Mouse (Mus musculus): Measurements from ENCODE around the gene Dnm3. TPM values are rescaled to one million over a fixed set of nuclear protein-coding genes. Genes with fewer than 3 reads are reported as not detected.

The Dnm3 gene
- polyA plus RNA-seq, 1 experiment from 2014 or later, result 71.6 TPM

DNA sequence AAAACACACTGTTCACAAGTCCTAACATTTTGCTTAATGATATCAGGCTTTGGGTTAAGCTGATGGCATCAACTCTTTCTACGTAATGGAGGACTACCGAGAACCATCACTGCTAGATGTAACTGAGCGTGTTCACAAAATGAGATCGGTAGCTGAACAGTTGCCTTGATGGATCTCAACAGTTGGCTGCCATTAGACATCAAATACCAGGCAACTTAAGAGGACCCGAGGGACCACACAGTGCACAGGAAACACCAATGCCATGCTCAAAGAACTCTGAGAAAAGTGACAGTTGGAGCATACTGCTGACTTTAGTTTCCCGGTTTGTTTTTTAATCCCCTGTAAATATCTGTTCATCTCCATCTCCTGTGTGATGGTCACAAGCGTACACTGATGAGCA lies 397.8 kb downstream of the Dnm3 start:
- H3K4me1 ChIP-seq (replicated peaks; ENCODE audit: control insufficient read depth, insufficient read depth, low read length), result 0 out of 2 replicates have a peak, but pooled peaks cover 3% of the 10 kb centered on the region
- no peak for ATAC-seq (ENCODE audit: low FRiP score)
- no peak for DNase-seq (ENCODE audit: low spot score)
- H3K4me2 ChIP-seq (replicated peaks), result no peak overlapping the region
- H3K27ac ChIP-seq, result no peak overlapping the region
- H3K9me3 ChIP-seq (ENCODE audit: control insufficient read depth, low read length), result no peaks in the 10 kb centered on the region
- no peak overlapping the region for H3K4me3 ChIP-seq (replicated peaks; ENCODE audit: low read length)
- H3K9ac ChIP-seq, result no peak overlapping the region
- H3K27me3 ChIP-seq (ENCODE audit: control insufficient read depth, insufficient read depth, low read length), result no peaks in the 10 kb centered on the region
- WGBS, result 90% methylated on average over 7 of the region's 7 CpGs
- H3K36me3 ChIP-seq (replicated peaks; ENCODE audit: control insufficient read depth, insufficient read depth), result no peaks in the 10 kb centered on the region

DNA sequence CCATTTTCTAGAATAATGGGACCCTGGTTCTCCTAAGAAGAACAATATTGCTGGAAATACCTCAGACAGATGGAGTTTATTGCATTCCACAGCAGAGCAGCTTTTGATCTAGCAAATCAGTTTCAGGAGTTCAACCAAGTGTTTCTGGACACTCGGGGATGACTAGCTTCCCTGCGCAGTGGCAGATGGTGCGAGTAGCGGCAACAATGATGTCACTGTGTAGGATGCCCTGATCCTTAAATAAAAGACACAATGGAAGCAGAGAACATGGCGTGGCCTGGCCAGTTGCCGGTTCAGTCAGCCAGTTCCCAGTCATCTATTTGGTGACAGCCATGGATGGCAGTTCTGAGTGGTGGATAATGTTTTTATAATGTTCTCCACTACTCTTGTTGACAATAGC lies 400.4 kb downstream of the Dnm3 start:
- ATAC-seq (ENCODE audit: low FRiP score) (peak; percentile 54), DNase-seq (ENCODE audit: low spot score) (no peak)
- Histone ChIP-seq H3K4me1 (replicated peaks; ENCODE audit: control insufficient read depth, insufficient read depth, low read length) (0 out of 2 replicates have a peak, but pooled peaks cover 3% of the 10 kb centered on the region), H3K9me3 (ENCODE audit: control insufficient read depth, low read length) (no peaks in the 10 kb centered on the region), H3K9ac (no peak overlapping the region), H3K27me3 (ENCODE audit: control insufficient read depth, insufficient read depth, low read length) (no peaks in the 10 kb centered on the region), H3K4me2 (replicated peaks) (no peak overlapping the region), H3K4me3 (replicated peaks; ENCODE audit: low read length) (no peak overlapping the region), H3K36me3 (replicated peaks; ENCODE audit: control insufficient read depth, insufficient read depth) (no peaks in the 10 kb centered on the region), H3K27ac (0 out of 2 replicates have a peak overlapping the region, but pooled peaks have one; percentile 26)
- 69% methylated on average over 6 of the region's 6 CpGs for WGBS

- ATAC-seq (ENCODE audit: low FRiP score) (no peak), DNase-seq (ENCODE audit: low spot score) (no peak)
- H3K36me3 ChIP-seq (replicated peaks; ENCODE audit: control insufficient read depth, insufficient read depth), result no peaks in the 10 kb centered on the region
- no peak overlapping the region for H3K9ac ChIP-seq
- H3K27ac ChIP-seq, result no peak overlapping the region
- H3K4me3 ChIP-seq (replicated peaks; ENCODE audit: low read length), result no peak overlapping the region
- no peaks in the 10 kb centered on the region for H3K9me3 ChIP-seq (ENCODE audit: control insufficient read depth, low read length)
- no peak overlapping the region for H3K4me2 ChIP-seq (replicated peaks)
- 78% methylated on average over 10 of the region's 10 CpGs for WGBS
- H3K27me3 ChIP-seq (ENCODE audit: control insufficient read depth, insufficient read depth, low read length), result no peaks in the 10 kb centered on the region
- H3K4me1 ChIP-seq (replicated peaks; ENCODE audit: control insufficient read depth, insufficient read depth, low read length), result 0 out of 2 replicates have a peak, but pooled peaks cover 3% of the 10 kb centered on the region
These were observed 401.2 kb downstream of the Dnm3 start for GRCm38 (mm10) chr1:162076581-162077001.

- no peak overlapping the region for H3K4me2 ChIP-seq (replicated peaks)
- 0 out of 2 replicates have a peak, but pooled peaks cover 3% of the 10 kb centered on the region for H3K4me1 ChIP-seq (replicated peaks; ENCODE audit: control insufficient read depth, insufficient read depth, low read length)
- 71% methylated on average over 10 of the region's 10 CpGs for WGBS
- no peak overlapping the region for H3K9ac ChIP-seq
- no peaks in the 10 kb centered on the region for H3K9me3 ChIP-seq (ENCODE audit: control insufficient read depth, low read length)
- DNase-seq (ENCODE audit: low spot score) (no peak), ATAC-seq (ENCODE audit: low FRiP score) (no peak)
- no peak overlapping the region for H3K27ac ChIP-seq
- H3K4me3 ChIP-seq (replicated peaks; ENCODE audit: low read length), result no peak overlapping the region
- H3K36me3 ChIP-seq (replicated peaks; ENCODE audit: control insufficient read depth, insufficient read depth), result no peaks in the 10 kb centered on the region
- no peaks in the 10 kb centered on the region for H3K27me3 ChIP-seq (ENCODE audit: control insufficient read depth, insufficient read depth, low read length)
These were observed 402.0 kb downstream of the Dnm3 start for GRCm38 (mm10) chr1:162075831-162076230.

- Histone ChIP-seq H3K9ac (no peak overlapping the region), H3K4me1 (replicated peaks; ENCODE audit: control insufficient read depth, insufficient read depth, low read length) (0 out of 2 replicates have a peak, but pooled peaks cover 3% of the 10 kb centered on the region), H3K36me3 (replicated peaks; ENCODE audit: control insufficient read depth, insufficient read depth) (no peaks in the 10 kb centered on the region), H3K4me2 (replicated peaks) (no peak overlapping the region), H3K27me3 (ENCODE audit: control insufficient read depth, insufficient read depth, low read length) (no peaks in the 10 kb centered on the region), H3K27ac (no peak overlapping the region), H3K4me3 (replicated peaks; ENCODE audit: low read length) (no peak overlapping the region), H3K9me3 (ENCODE audit: control insufficient read depth, low read length) (no peaks in the 10 kb centered on the region)
- WGBS, result 71% methylated on average over 4 of the region's 4 CpGs
- no peak for ATAC-seq (ENCODE audit: low FRiP score)
- no peak for DNase-seq (ENCODE audit: low spot score)
These were observed 402.4 kb downstream of the Dnm3 start for GRCm38 (mm10) chr1:162075416-162075815.

- Histone ChIP-seq H3K4me3 (replicated peaks; ENCODE audit: low read length) (no peak overlapping the region), H3K4me2 (replicated peaks) (no peak overlapping the region), H3K36me3 (replicated peaks; ENCODE audit: control insufficient read depth, insufficient read depth) (no peaks in the 10 kb centered on the region), H3K9ac (no peak overlapping the region), H3K4me1 (replicated peaks; ENCODE audit: control insufficient read depth, insufficient read depth, low read length) (0 out of 2 replicates have a peak, but pooled peaks cover 3% of the 10 kb centered on the region), H3K9me3 (ENCODE audit: control insufficient read depth, low read length) (no peaks in the 10 kb centered on the region), H3K27me3 (ENCODE audit: control insufficient read depth, insufficient read depth, low read length) (no peaks in the 10 kb centered on the region), H3K27ac (no peak overlapping the region)
- DNase-seq (ENCODE audit: low spot score) (no peak), ATAC-seq (ENCODE audit: low FRiP score) (no peak)
- WGBS, result 76% methylated on average over 17 of the region's 17 CpGs
These were observed 403.0 kb downstream of the Dnm3 start for GRCm38 (mm10) chr1:162074626-162075410.

DNA sequence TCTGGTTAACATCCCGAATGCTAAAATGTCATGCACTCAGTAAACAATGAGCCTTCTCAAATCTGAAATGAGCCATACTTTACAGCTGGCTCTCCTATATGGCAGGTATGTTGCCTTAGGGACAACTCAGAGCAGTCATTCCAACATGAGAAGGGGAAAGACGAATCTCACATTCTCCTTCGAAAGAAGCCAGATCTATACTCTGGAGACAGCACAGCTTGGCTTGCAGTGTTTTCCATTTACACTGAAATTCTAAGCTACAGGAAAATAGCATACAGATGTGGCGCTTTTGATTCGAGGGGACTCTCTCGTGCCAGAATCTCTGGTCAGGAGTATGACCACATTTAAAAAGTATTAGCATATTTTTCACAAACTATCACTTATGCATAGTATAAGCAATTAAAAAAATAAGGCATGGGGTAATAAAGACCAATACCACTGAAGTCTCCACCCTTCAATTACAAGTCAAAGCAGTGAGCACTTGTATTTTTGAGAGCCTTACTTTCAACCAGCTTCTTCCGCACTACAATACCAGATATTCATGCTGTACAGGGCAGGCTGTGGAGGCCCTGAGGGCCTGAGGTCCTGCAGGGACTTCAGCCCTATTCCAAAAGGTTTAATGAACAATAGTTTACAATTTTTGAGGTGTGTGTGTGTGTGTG lies 404.8 kb downstream of the Dnm3 start:
- WGBS, result 78% methylated on average over 7 of the region's 7 CpGs
- Histone ChIP-seq H3K9ac (no peak overlapping the region), H3K36me3 (replicated peaks; ENCODE audit: control insufficient read depth, insufficient read depth) (no peaks in the 10 kb centered on the region), H3K4me3 (replicated peaks; ENCODE audit: low read length) (no peak overlapping the region), H3K27ac (no peak overlapping the region), H3K4me2 (replicated peaks) (no peak overlapping the region), H3K27me3 (ENCODE audit: control insufficient read depth, insufficient read depth, low read length) (no peaks in the 10 kb centered on the region), H3K4me1 (replicated peaks; ENCODE audit: control insufficient read depth, insufficient read depth, low read length) (0 out of 2 replicates have a peak, but pooled peaks cover 3% of the 10 kb centered on the region), H3K9me3 (ENCODE audit: control insufficient read depth, low read length) (no peaks in the 10 kb centered on the region)
- DNase-seq (ENCODE audit: low spot score) (no peak), ATAC-seq (ENCODE audit: low FRiP score) (no peak)

DNA sequence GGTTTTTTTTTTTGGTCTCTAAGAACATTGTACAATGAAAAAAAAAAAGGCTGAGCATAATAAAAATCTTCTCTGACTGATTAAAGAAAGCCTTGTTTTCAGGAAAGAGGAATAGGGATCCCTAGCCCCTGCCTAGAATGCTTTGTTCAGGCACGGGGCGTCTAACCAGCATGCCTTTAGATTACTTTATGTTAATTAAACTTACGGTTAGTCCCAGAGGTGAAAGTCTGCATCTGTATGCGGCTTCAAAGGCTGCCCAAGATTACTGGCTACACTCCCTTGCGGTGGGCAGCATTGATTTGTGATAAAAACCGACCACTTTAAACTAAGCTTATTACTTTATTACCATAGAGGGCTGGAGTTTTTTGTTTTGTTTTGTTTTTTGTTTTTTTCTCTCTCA lies 424.2 kb downstream of the Dnm3 start:
- peaks cover 10% of the 10 kb centered on the region for H3K4me1 ChIP-seq (replicated peaks; ENCODE audit: control insufficient read depth, insufficient read depth, low read length)
- H3K4me3 ChIP-seq (replicated peaks; ENCODE audit: low read length), result no peak overlapping the region
- peak overlapping the region; percentile 63; the same call in 1 of the 2 replicates for H3K27ac ChIP-seq
- WGBS, result 10% methylated on average over 6 of the region's 6 CpGs
- H3K9ac ChIP-seq, result 0 out of 2 replicates have a peak overlapping the region, but pooled peaks have one; percentile 21
- H3K27me3 ChIP-seq (ENCODE audit: control insufficient read depth, insufficient read depth, low read length), result no peaks in the 10 kb centered on the region
- peak overlapping the region; percentile 2; the same call in 1 of the 2 replicates for H3K4me2 ChIP-seq (replicated peaks)
- H3K9me3 ChIP-seq (ENCODE audit: control insufficient read depth, low read length), result no peaks in the 10 kb centered on the region
- no peaks in the 10 kb centered on the region for H3K36me3 ChIP-seq (replicated peaks; ENCODE audit: control insufficient read depth, insufficient read depth)
- 0 out of 2 replicates have a peak, but pooled peaks have one; percentile 40 for ATAC-seq (ENCODE audit: low FRiP score)
- DNase-seq (ENCODE audit: low spot score), result peak; percentile 56

GRCm38 (mm10) chr1:162053186-162053585 lies 424.6 kb downstream of the Dnm3 start:
- ATAC-seq (ENCODE audit: low FRiP score), result no peak
- peak overlapping the region; percentile 2; the same call in 1 of the 2 replicates for H3K4me2 ChIP-seq (replicated peaks)

More at GRCm38 (mm10) chr1:162053186-162053585, 424.6 kb downstream of the Dnm3 start:
- H3K4me3 ChIP-seq (replicated peaks; ENCODE audit: low read length), result no peak overlapping the region
- 36% methylated on average over 7 of the region's 7 CpGs for WGBS
- no peaks in the 10 kb centered on the region for H3K9me3 ChIP-seq (ENCODE audit: control insufficient read depth, low read length)
- H3K4me1 ChIP-seq (replicated peaks; ENCODE audit: control insufficient read depth, insufficient read depth, low read length), result peaks cover 10% of the 10 kb centered on the region
- no peaks in the 10 kb centered on the region for H3K36me3 ChIP-seq (replicated peaks; ENCODE audit: control insufficient read depth, insufficient read depth)
- peak overlapping the region; percentile 63 for H3K27ac ChIP-seq
- H3K27me3 ChIP-seq (ENCODE audit: control insufficient read depth, insufficient read depth, low read length), result no peaks in the 10 kb centered on the region
- H3K9ac ChIP-seq, result 0 out of 2 replicates have a peak overlapping the region, but pooled peaks have one; percentile 21
- DNase-seq (ENCODE audit: low spot score), result no peak
